Mouse (Mus musculus): ENCODE measurements around the gene Dusp23.

DNA sequence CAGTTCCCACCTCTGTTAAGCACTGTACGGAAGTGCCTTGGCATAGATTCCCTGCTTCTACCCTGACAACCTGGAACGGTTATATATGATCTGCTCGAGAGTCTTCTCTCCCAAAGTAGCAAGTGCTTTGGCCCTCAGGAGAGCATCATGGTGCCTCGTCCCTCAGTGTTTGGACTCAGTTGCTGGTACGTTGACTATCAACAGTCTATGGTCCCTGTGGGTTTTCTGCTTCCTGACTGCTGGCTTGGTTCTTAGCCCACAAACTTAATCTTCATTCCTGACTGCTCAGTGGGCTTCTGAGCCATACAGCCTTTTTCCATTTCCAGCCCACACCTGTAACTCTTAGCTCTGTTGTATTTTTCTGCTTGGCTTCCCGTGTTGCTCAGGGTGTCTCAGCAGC, 21.1 kb upstream of the Dusp23 start:
- TF ChIP-seq GATA1 (IDR thresholded peaks at IDR 0.05; ENCODE audit: borderline replicate concordance, low read length) (no peak), FLI1 (IDR thresholded peaks at IDR 0.05; ENCODE audit: low read length) (no peak)
